Mouse (Mus musculus) testis, adult 2 months (tissue): ENCODE measurements around the gene Dedd.

Experiments used
- CTCF ChIP-seq: fragments of 200-500 bp; IDR thresholded peaks from 2 replicates; pipeline ENCODE4 v1.5.1; 2012; ENCODE audit warnings: low read depth, mild to moderate bottlenecking, inconsistent platforms, low read length, moderate library complexity; ENCODE audit not compliant: control insufficient read depth, insufficient read depth, insufficient replicate concordance
- POLR2A ChIP-seq: fragments of 200-500 bp; IDR thresholded peaks from 2 replicates; pipeline ENCODE4 v1.6.1; 2012; ENCODE audit warnings: low read depth, mild to moderate bottlenecking, inconsistent platforms, low read length, moderate library complexity; ENCODE audit not compliant: control insufficient read depth

- TF ChIP-seq CTCF (no peak), POLR2A (no peak)
These were observed 15.8 kb downstream of the Dedd start for GRCm38 (mm10) chr1:171344715-171345114.
